Mouse (Mus musculus): Measurements from ENCODE around the gene Fam170b. TPM values are rescaled to one million over a fixed set of nuclear protein-coding genes. Genes with fewer than 3 reads are reported as not detected.

The Fam170b gene
- total RNA-seq (2021): not detected
- long read RNA-seq, experiment 1: 0 reads
- long read RNA-seq, experiment 2: 0 reads

DNA sequence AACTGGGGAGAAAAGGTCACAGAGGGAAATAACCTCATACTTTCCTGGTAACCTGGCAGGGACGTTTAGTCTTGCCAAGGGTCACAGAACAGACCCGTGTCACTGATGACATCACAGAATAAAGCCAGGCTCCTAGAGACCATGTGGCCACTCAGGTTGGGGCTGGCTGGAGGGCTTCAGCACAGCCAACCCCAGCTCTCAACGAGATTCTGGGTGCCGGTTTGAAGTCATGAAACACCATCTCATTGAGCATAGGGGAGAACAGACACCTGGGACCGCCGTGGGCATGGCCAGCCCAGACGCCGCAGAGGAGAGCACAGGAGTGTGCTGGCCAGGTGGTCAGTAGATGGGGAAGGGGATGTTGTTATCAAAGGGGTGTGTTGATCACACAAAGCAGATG, at the start of gene Fam170b:
Fam170b (plus strand) TSS at position 116 of the 400 bp plus-strand sequence.
- no peak for DNase-seq

DNA sequence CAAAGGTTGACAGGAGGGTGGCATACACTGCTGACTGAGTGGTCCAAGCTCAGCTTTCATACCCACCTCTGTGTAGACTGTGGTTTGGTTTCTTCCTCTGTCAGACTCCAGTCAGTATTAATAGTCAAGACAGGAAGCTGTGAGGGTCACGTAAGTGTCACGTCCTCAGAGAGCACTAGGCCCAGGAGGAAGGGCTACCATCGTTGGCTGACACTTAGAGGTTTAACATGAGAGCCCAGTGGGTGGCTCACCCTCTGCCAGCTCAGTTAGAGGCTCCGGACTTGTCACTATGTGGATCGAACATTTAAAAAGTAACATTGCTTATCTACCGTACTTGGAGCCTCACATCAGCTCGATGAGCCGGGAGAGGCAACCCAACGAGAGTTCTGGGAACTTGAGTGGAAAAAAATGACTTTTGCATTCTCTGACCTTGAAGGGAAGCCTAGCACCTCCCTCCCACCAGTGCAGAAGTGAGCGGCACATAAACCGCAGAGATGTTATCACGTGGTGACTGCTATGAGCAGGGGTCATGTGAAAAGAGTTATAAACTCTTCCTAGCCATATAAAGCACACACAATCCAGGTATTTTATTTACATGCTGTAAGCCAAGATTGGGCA, 49.5 kb upstream of the Fam170b start:
- DNase-seq: peak; percentile 9

DNA sequence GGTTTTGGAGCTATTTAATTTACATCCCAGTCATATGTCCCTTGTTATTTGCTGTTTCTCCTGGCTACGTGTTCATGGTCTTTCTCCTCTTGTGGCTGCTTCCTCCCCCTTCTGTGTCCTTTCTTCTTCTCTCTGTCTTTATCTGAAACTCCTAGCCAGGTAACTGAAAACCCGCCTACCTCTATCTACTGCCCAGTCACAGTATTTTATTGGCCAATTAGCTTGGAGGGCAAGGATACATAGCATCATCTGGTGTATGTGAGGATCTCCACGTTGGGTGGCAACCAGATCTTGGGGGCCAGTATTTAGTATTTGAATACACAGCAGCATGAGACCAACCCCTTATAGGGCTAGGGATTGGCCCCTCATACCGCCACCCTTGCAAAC, 49.0 kb upstream of the Fam170b start:
- no peak for DNase-seq

DNA sequence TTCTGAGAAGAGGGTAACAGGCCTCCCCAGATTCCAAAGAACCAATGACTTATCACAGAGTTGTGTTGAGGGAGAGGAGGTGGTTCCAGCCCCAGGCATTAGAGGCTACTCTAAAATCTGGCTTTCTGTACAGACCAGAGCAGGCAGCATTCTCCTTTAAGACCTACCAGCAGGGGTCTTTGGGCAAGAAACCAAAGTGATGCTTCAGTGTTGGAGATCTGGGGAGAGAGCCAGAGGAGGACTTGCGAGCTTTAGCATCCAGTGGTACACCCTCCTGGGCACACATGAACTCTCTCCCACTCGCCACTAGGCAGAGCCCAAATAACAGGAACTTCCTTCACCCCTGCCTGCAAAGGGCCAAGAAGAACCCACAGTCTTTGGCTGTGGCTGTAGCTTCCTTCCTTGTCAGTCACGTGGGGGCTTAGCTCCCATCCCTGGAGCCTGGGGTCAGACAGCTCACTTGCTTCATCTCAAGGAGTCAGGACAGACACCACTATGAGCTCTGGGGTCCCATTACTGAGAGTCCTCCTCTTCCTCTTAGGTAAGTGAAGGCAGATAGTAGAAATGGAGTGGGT, 48.1 kb upstream of the Fam170b start, which contains the start of gene Tmem273:
Tmem273 (plus strand) TSS at position 408 of the 575 bp plus-strand sequence.
- DNase-seq: no peak

DNA sequence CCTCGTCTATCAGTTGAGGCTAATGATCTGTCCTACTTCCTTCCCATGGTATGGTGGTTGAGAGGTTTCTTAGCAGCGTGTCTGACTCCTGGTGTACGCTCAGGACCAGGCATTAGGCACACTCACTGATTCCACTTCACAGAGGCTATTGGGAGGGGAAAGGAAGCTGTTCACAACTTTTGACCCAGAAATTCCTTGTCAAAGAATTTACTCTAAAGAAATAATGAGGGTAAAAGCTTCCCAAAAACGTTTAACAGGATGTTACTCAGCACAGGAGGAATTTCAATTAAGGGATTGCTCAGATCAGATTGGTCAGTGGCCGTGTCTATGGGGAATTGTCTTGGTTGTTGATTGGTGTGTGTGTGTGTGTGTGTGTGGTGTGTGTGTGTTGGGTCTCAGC, 46.1 kb upstream of the Fam170b start:
- no peak for DNase-seq

DNA sequence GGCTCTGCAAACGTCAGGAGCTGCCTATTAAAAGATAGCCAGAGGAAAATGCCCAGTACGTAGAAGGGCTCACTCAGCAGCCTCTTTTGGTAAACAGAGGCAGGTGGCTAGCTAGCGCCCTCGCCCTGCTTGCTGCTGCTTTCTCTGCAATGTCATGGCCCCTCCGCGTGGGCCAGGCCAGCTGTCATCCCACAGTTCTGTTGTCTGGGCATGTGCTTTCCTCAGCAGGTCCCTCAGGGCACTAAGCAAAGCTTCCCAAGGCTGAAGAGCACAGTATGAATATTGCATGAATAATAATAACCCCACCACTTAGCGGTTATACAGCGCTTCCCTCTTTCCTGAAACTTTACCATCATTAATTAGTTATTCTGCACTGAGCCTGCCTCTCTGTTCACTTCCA, 37.4 kb upstream of the Fam170b start:
- no peak for DNase-seq

GRCm38 (mm10) chr14:32797803-32798202, 36.0 kb upstream of the Fam170b start:
- no peak for DNase-seq

DNA sequence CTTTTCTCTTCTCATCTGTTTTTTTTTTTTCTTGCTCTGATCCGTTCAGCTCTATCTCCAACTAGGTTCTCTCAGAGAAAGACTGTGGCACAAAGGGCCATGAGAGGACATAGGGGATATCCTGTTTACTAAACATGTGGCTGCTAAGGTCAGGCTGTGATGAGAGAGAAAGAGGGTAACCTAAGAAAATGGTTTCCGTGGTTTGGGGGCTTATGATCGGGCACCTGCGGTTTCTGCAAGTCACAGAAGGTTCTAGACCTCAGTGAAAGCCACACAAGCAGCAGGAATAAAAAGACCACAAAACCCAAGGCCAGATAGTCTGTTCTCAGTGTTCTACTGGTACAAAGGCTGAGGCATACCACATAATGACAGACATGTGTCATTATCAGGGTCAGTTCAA, 35.4 kb upstream of the Fam170b start:
- DNase-seq: no peak

GRCm38 (mm10) chr14:32800048-32800447, 33.7 kb upstream of the Fam170b start:
- DNase-seq: no peak

- DNase-seq: peak; percentile 66
Measured at GRCm38 (mm10) chr14:32801016-32801661, 32.6 kb upstream of the Fam170b start.

GRCm38 (mm10) chr14:32801662-32802024, 32.1 kb upstream of the Fam170b start:
- DNase-seq: no peak

- no peak for DNase-seq
Measured at GRCm38 (mm10) chr14:32810111-32810510, 23.7 kb upstream of the Fam170b start.

GRCm38 (mm10) chr14:32812429-32812828, 21.3 kb upstream of the Fam170b start:
- no peak for DNase-seq

GRCm38 (mm10) chr14:32814961-32815360, 18.8 kb upstream of the Fam170b start:
- DNase-seq: peak; percentile 20

GRCm38 (mm10) chr14:32816533-32816932, 17.2 kb upstream of the Fam170b start:
- DNase-seq: no peak

DNA sequence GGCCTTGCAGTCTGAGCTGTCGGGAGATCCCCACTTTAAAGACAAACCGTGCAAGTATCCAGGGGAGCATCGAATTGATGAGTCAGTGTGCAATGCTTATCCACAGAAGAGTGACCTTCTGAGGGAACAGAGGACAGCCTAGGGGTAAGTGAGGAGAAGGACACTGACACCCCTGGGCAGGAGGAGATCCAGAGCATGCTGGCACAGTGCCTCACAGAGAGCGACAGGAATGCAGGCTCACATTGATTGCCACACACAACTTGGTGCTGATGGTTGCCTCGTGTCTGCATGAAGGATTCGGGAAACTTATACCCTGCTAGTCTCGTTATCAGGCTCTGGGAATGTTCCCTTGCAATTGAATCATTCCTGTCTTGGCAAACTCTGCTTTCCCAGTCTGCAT, 16.5 kb upstream of the Fam170b start:
- peak; percentile 75 for DNase-seq

DNA sequence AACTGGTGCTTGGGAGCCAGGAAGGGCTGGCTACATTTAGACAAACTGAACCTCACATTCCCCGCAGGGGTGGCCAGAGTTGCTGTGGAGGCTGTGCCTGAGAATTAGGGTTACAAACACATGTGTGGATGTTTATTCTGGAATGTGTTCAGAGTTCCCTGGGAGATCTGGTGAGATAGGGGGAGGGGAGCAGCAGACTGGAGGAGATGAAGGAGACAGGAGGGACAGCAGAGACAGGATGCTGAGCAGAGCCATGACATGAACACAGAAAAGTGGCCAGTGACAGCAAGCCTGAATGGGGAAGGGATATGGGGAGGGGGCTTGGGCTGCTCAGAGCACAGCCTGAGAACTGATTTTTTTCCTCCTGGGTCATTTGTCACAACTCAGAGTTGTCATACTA, 14.5 kb upstream of the Fam170b start:
- no peak for DNase-seq

GRCm38 (mm10) chr14:32822812-32823211, 10.9 kb upstream of the Fam170b start:
- no peak for DNase-seq

- no peak for DNase-seq
Measured at GRCm38 (mm10) chr14:32823861-32824260, 9.9 kb upstream of the Fam170b start.

GRCm38 (mm10) chr14:32824267-32825150, 9.3 kb upstream of the Fam170b start:
- no peak for DNase-seq

GRCm38 (mm10) chr14:32825426-32826032, 8.2 kb upstream of the Fam170b start:
- DNase-seq: peak; percentile 63

DNA sequence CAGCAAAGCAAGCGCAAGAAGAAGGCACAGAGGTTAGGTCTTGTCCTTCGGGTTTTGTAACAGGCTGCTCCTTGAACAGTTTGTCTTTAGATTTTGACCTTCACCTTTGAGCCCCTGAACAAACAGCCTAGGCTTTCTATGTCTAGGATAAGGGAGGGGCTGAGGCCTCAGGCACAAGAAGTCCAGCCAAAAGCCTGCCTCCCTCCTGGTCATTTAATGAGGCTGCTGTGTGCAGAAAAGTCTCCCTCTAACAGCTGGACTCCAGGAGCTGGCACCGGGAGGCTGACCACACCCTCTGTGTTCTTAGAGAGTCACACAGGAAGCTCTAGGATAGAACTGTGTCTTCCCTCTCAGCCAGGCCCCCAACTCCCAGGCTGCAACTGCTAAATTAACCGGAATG, 6.6 kb upstream of the Fam170b start:
- DNase-seq: peak; percentile 25
